Mouse (Mus musculus) embryonic stem cell, embryonic (primary cell): Measurements from ENCODE around the gene Ptprm.

Experiments used
- CTCF ChIA-PET, 4 experiments: fragments of 300-600 bp in 2 of 4; fragments of 350-600 bp in 2 of 4; sonication (Branson Sonifier 250); formaldehyde crosslinking; loops; one replicate each; lab custom pipeline; 2022; ENCODE audit warnings: inconsistent platforms in 2 of 4; lab: Charles Lee
- POLR2A ChIA-PET, 4 experiments: fragments of 300-600 bp in 2 of 4; fragments of 350-600 bp in 2 of 4; sonication (Branson Sonifier 250); formaldehyde crosslinking; loops; one replicate each; lab custom pipeline; 2022; ENCODE audit warnings: antibody characterized with exemption in 4 of 4, inconsistent platforms in 1 of 4; lab: Charles Lee

The Ptprm gene

GRCm38 (mm10) chr17:66815921-66816320 lies 538.3 kb downstream of the Ptprm start:
- CTCF ChIA-PET = interaction anchor here in 1 of 4 experiments (0.7 kb wide), 1 partner anchor 552 kb away, joined by 3 read pairs; no protein-coding TSS in a partner anchor
- POLR2A ChIA-PET = interaction anchor here in 1 of 4 experiments (0.6 kb wide), 1 partner anchor 14 kb away, joined by 4 read pairs; no protein-coding TSS in a partner anchor

GRCm38 (mm10) chr17:66813786-66814185 lies 540.5 kb downstream of the Ptprm start:
- ChIA-PET CTCF (no interaction called here), POLR2A (no interaction called here)

GRCm38 (mm10) chr17:66813346-66813745 lies 540.9 kb downstream of the Ptprm start:
- ChIA-PET POLR2A (no interaction called here), CTCF (no interaction called here)

- ChIA-PET POLR2A (interaction anchor here in 1 of 4 experiments (1.4 kb wide), 1 partner anchor 330 kb away, joined by 3 read pairs; no protein-coding TSS in a partner anchor), CTCF (no interaction called here)
These were observed 544.5 kb downstream of the Ptprm start for GRCm38 (mm10) chr17:66809786-66810185.

GRCm38 (mm10) chr17:66808186-66808585 lies 546.1 kb downstream of the Ptprm start:
- ChIA-PET POLR2A (no interaction called here), CTCF (no interaction called here)

GRCm38 (mm10) chr17:66801831-66802687 lies 552.2 kb downstream of the Ptprm start:
- POLR2A ChIA-PET = interaction anchor here in 1 of 4 experiments (0.6 to 1.6 kb wide), 2 partner anchors 14 to 29 kb away, joined by 3 to 4 read pairs; no protein-coding TSS in a partner anchor

GRCm38 (mm10) chr17:66800231-66800630 lies 554.0 kb downstream of the Ptprm start:
- ChIA-PET CTCF (no interaction called here), POLR2A (interaction anchor here in 1 of 4 experiments (0.6 kb wide), 2 partner anchors 14 to 42 kb away, joined by 3 read pairs; no protein-coding TSS in a partner anchor)

More at GRCm38 (mm10) chr17:66801831-66802687, 552.2 kb downstream of the Ptprm start:
- CTCF ChIA-PET = no interaction called here

GRCm38 (mm10) chr17:66786166-66786565 lies 568.1 kb downstream of the Ptprm start:
- ChIA-PET POLR2A (no interaction called here), CTCF (no interaction called here)

GRCm38 (mm10) chr17:66785586-66785985 lies 568.7 kb downstream of the Ptprm start:
- POLR2A ChIA-PET = no interaction called here
- CTCF ChIA-PET = no interaction called here

- ChIA-PET POLR2A (no interaction called here), CTCF (no interaction called here)
These were observed 570.7 kb downstream of the Ptprm start for GRCm38 (mm10) chr17:66783601-66784000.

- CTCF ChIA-PET = interaction anchor here in 1 of 4 experiments (0.7 kb wide), 1 partner anchor 357 kb away, joined by 8 read pairs; no protein-coding TSS in a partner anchor
- POLR2A ChIA-PET = no interaction called here
These were observed 571.2 kb downstream of the Ptprm start for GRCm38 (mm10) chr17:66783075-66783492.

- ChIA-PET CTCF (interaction anchor here in 1 of 4 experiments (0.6 kb wide), 1 partner anchor 30 kb away, joined by 5 read pairs; no protein-coding TSS in a partner anchor), POLR2A (no interaction called here)
These were observed 572.3 kb downstream of the Ptprm start for GRCm38 (mm10) chr17:66781910-66782309.

- ChIA-PET POLR2A (no interaction called here), CTCF (no interaction called here)
These were observed 575.2 kb downstream of the Ptprm start for GRCm38 (mm10) chr17:66779026-66779425.

- POLR2A ChIA-PET = no interaction called here
These were observed 584.6 kb downstream of the Ptprm start for GRCm38 (mm10) chr17:66769365-66770363.

GRCm38 (mm10) chr17:66768689-66769275 lies 585.5 kb downstream of the Ptprm start:
- CTCF ChIA-PET = no interaction called here
- POLR2A ChIA-PET = no interaction called here

More at GRCm38 (mm10) chr17:66769365-66770363, 584.6 kb downstream of the Ptprm start:
- CTCF ChIA-PET = no interaction called here

- CTCF ChIA-PET = no interaction called here
- POLR2A ChIA-PET = no interaction called here
These were observed 588.1 kb downstream of the Ptprm start for GRCm38 (mm10) chr17:66766166-66766565.

GRCm38 (mm10) chr17:66764435-66764834 lies 589.8 kb downstream of the Ptprm start:
- POLR2A ChIA-PET = no interaction called here
- CTCF ChIA-PET = no interaction called here

- POLR2A ChIA-PET = no interaction called here
- CTCF ChIA-PET = no interaction called here
These were observed 591.5 kb downstream of the Ptprm start for GRCm38 (mm10) chr17:66762716-66763115.
